ENCODE assay signal across 32 mouse cellular contexts in genomic region chr4:140743086-140743485, GRCm38 (mm10). TPM values are rescaled to one million over a fixed set of nuclear protein-coding genes. Genes with fewer than 3 reads are reported as not detected.
DNase-seq lines count a peak whose midpoint lies in the region; ATAC-seq lines count a peak whose summit lies in the region.
"Had no signal": no experiment of that assay in that cellular context is flagged by ENCODE, and none has a peak within 500 bp of the region (broad histone marks: within the 10 kb centered on the region; RNA-seq: fewer than 3 reads in every experiment).

No protein-coding gene starts in this region.

- no peaks in the 10 kb centered on the region for H3K4me1 ChIP-seq in forebrain, embryonic 15.5 days
- 0 out of 2 replicates have a peak, but pooled peaks cover 1% of the 10 kb centered on the region for H3K4me1 ChIP-seq in forebrain, embryonic 11.5 days (replicated peaks; ENCODE audit: control insufficient read depth, insufficient read depth, low read length)
- peaks cover 17% of the 10 kb centered on the region; the same call in 1 of the 2 replicates for H3K4me1 ChIP-seq in midbrain, embryonic 12.5 days
- H3K4me1 ChIP-seq in midbrain, embryonic 15.5 days: no peaks in the 10 kb centered on the region
- H3K4me1 ChIP-seq in embryonic facial prominence, embryonic 10.5 days: peaks cover 27% of the 10 kb centered on the region
- H3K4me1 ChIP-seq: embryonic facial prominence, embryonic 13.5 days; liver, embryonic 12.5 days had no signal

- no peaks in the 10 kb centered on the region for H3K36me3 ChIP-seq in forebrain, embryonic 15.5 days
- no peaks in the 10 kb centered on the region for H3K36me3 ChIP-seq in forebrain, embryonic 11.5 days (ENCODE audit: control insufficient read depth, insufficient read depth, low read length)
- H3K36me3 ChIP-seq in midbrain, embryonic 12.5 days: no peaks in the 10 kb centered on the region
- H3K36me3 ChIP-seq in midbrain, embryonic 15.5 days (replicated peaks): no peaks in the 10 kb centered on the region
- no peaks in the 10 kb centered on the region for H3K36me3 ChIP-seq in embryonic facial prominence, embryonic 10.5 days (replicated peaks)
- H3K36me3 ChIP-seq: embryonic facial prominence, embryonic 13.5 days; heart, embryonic 10.5 days; liver, embryonic 12.5 days had no signal

- no peak overlapping the region for H3K27ac ChIP-seq in forebrain, embryonic 15.5 days (replicated peaks)
- no peak overlapping the region for H3K27ac ChIP-seq in forebrain, embryonic 11.5 days (ENCODE audit: low read depth, low read length)
- H3K27ac ChIP-seq in midbrain, embryonic 12.5 days (replicated peaks): no peak overlapping the region
- H3K27ac ChIP-seq in midbrain, embryonic 15.5 days: no peak overlapping the region
- H3K27ac ChIP-seq in embryonic facial prominence, embryonic 10.5 days (replicated peaks): no peak overlapping the region
- H3K27ac ChIP-seq: embryonic facial prominence, embryonic 13.5 days; kidney, postnatal 0 days; liver, embryonic 12.5 days had no signal

- no peaks in the 10 kb centered on the region for H3K27me3 ChIP-seq in forebrain, embryonic 15.5 days
- H3K27me3 ChIP-seq in forebrain, embryonic 11.5 days (ENCODE audit: control insufficient read depth, insufficient read depth, low read length): no peaks in the 10 kb centered on the region
- H3K27me3 ChIP-seq in midbrain, embryonic 12.5 days: peaks cover 11% of the 10 kb centered on the region; the same call in 1 of the 2 replicates
- H3K27me3 ChIP-seq in midbrain, embryonic 15.5 days (replicated peaks): no peaks in the 10 kb centered on the region
- peaks cover 12% of the 10 kb centered on the region for H3K27me3 ChIP-seq in embryonic facial prominence, embryonic 10.5 days (replicated peaks; ENCODE audit: low read depth, poor library complexity, severe bottlenecking)

- H3K9me3 ChIP-seq in forebrain, embryonic 15.5 days: no peaks in the 10 kb centered on the region
- H3K9me3 ChIP-seq in forebrain, embryonic 11.5 days (ENCODE audit: control insufficient read depth, low read length): no peaks in the 10 kb centered on the region
- no peaks in the 10 kb centered on the region for H3K9me3 ChIP-seq in midbrain, embryonic 12.5 days
- no peaks in the 10 kb centered on the region for H3K9me3 ChIP-seq in midbrain, embryonic 15.5 days
- no peaks in the 10 kb centered on the region for H3K9me3 ChIP-seq in embryonic facial prominence, embryonic 10.5 days
- H3K9me3 ChIP-seq: embryonic facial prominence, embryonic 13.5 days; heart, embryonic 10.5 days; liver, embryonic 12.5 days; megakaryocyte, embryonic 14.5 days had no signal

- no peak overlapping the region for H3K9ac ChIP-seq in forebrain, embryonic 15.5 days (replicated peaks)
- H3K9ac ChIP-seq in forebrain, embryonic 11.5 days (ENCODE audit: low read length): no peak overlapping the region
- no peak overlapping the region for H3K9ac ChIP-seq in midbrain, embryonic 12.5 days (replicated peaks)
- H3K9ac ChIP-seq in midbrain, embryonic 15.5 days: no peak overlapping the region
- H3K9ac ChIP-seq: embryonic facial prominence, embryonic 13.5 days; liver, embryonic 12.5 days; liver, postnatal 0 days had no signal

- WGBS in forebrain, embryonic 15.5 days: 41% methylated on average over 4 of the region's 4 CpGs
- 63% methylated on average over 4 of the region's 4 CpGs for WGBS in forebrain, embryonic 11.5 days
- 43% methylated on average over 4 of the region's 4 CpGs for WGBS in midbrain, embryonic 12.5 days
- WGBS in midbrain, embryonic 15.5 days: 29% methylated on average over 4 of the region's 4 CpGs
- 54% methylated on average over 4 of the region's 4 CpGs for WGBS in embryonic facial prominence, embryonic 10.5 days

- H3K4me2 ChIP-seq in forebrain, embryonic 15.5 days (replicated peaks): no peak overlapping the region
- no peak overlapping the region for H3K4me2 ChIP-seq in forebrain, embryonic 11.5 days (ENCODE audit: low read depth, low read length, severe bottlenecking)
- no peak overlapping the region for H3K4me2 ChIP-seq in midbrain, embryonic 12.5 days (replicated peaks)
- H3K4me2 ChIP-seq in midbrain, embryonic 15.5 days: no peak overlapping the region
- H3K4me2 ChIP-seq: embryonic facial prominence, embryonic 13.5 days; liver, embryonic 12.5 days had no signal

- no peak for DNase-seq in forebrain, embryonic 11.5 days (ENCODE audit: low spot score)
- peak; percentile 32 for DNase-seq in embryonic facial prominence, embryonic 10.5 days (ENCODE audit: low spot score)
- DNase-seq in retina, embryonic 14.5 days (ENCODE audit: low spot score): peak; percentile 26
- DNase-seq in urinary bladder, postnatal 4 days (ENCODE audit: low spot score in 2 of 2): no peak
- no peak for DNase-seq in lung, postnatal 4 days
- DNase-seq: adrenal gland, postnatal 10 days; cerebellum, adult 11-12 months; cerebellum, adult 9-11 months; embryo, embryonic 11 days; gastrocnemius, postnatal 10 days; heart, postnatal 36 days; kidney, adult 8-10 months; layer of hippocampus, postnatal 36 days; left cerebral cortex, postnatal 4 days; liver, postnatal 0 days; lung, postnatal 36 days; right cerebral cortex, postnatal 14 days; thymus, postnatal 14 days had no signal

- H3K4me3 ChIP-seq in forebrain, embryonic 15.5 days: no peak overlapping the region
- no peak overlapping the region for H3K4me3 ChIP-seq in forebrain, embryonic 11.5 days (ENCODE audit: low read depth, low read length)
- H3K4me3 ChIP-seq in midbrain, embryonic 12.5 days: no peak overlapping the region
- H3K4me3 ChIP-seq in midbrain, embryonic 15.5 days: no peak overlapping the region
- no peak overlapping the region for H3K4me3 ChIP-seq in embryonic facial prominence, embryonic 10.5 days
- H3K4me3 ChIP-seq: embryonic facial prominence, embryonic 13.5 days; heart, embryonic 10.5 days; liver, embryonic 12.5 days; megakaryocyte, embryonic 14.5 days had no signal

- peak; percentile 51; the same call in 1 of the 2 replicates for ATAC-seq in forebrain, embryonic 15.5 days (replicated peaks)
- no peak for ATAC-seq in forebrain, embryonic 11.5 days (replicated peaks; ENCODE audit: low FRiP score)
- peak; percentile 52; the same call in 1 of the 2 replicates for ATAC-seq in midbrain, embryonic 12.5 days (ENCODE audit: low FRiP score, low read depth)
- no peak for ATAC-seq in midbrain, embryonic 15.5 days (replicated peaks)
- ATAC-seq: intestine, embryonic 16.5 days; liver, embryonic 12.5 days; liver, postnatal 0 days; Patski had no signal

RNA-seq across cellular contexts. Expression of gene Padi6, which starts 0.6 kb away (rescaled TPM):
- polyA plus RNA-seq in forebrain, embryonic 15.5 days (2015; fragmentation: Nextera tagmentation; extraction: Ambion mirVana): 0.06 and 0.10 TPM in 2 replicates
- polyA plus RNA-seq in forebrain, embryonic 11.5 days (2014; fragmentation: Nextera tagmentation; extraction: Ambion mirVana): 0.08 TPM in 1 of 2 replicates, not detected in the other
- polyA plus RNA-seq in midbrain, embryonic 12.5 days (2016; fragmentation: Nextera tagmentation; extraction: Ambion mirVana): not detected in 2 replicates
- 0.12 TPM in 1 of 2 replicates, not detected in the other for polyA plus RNA-seq in midbrain, embryonic 15.5 days (2015; fragmentation: Nextera tagmentation; extraction: Ambion mirVana)
- polyA plus RNA-seq in embryonic facial prominence, embryonic 10.5 days (2016; fragmentation: Nextera tagmentation; extraction: Ambion mirVana): not detected in 2 replicates
- polyA plus RNA-seq: embryonic facial prominence, embryonic 13.5 days; heart, embryonic 10.5 days; large intestine, adult 2 months; limb, embryonic 14.5 days; liver, embryonic 12.5 days; liver, postnatal 0 days; lung, embryonic 16.5 days; Patski; urinary bladder, adult 2 months had no signal

RNA-seq across cellular contexts. Expression of gene Padi4, which starts 30.9 kb away (rescaled TPM):
- 0.06 TPM in 1 of 2 replicates, not detected in the other for polyA plus RNA-seq in forebrain, embryonic 15.5 days (2015; fragmentation: Nextera tagmentation; extraction: Ambion mirVana)
- 1.8 and 2.0 TPM in 2 replicates for polyA plus RNA-seq in forebrain, embryonic 11.5 days (2014; fragmentation: Nextera tagmentation; extraction: Ambion mirVana)
- 0.10 and 0.47 TPM in 2 replicates for polyA plus RNA-seq in midbrain, embryonic 12.5 days (2016; fragmentation: Nextera tagmentation; extraction: Ambion mirVana)
- polyA plus RNA-seq in midbrain, embryonic 15.5 days (2015; fragmentation: Nextera tagmentation; extraction: Ambion mirVana): 0.11 and 0.19 TPM in 2 replicates
- 0.30 and 0.49 TPM in 2 replicates for polyA plus RNA-seq in embryonic facial prominence, embryonic 10.5 days (2016; fragmentation: Nextera tagmentation; extraction: Ambion mirVana)
- polyA plus RNA-seq: embryonic facial prominence, embryonic 13.5 days had no signal

RNA-seq across cellular contexts. Expression of gene Rcc2, which starts 42.7 kb away (rescaled TPM):
- 36.1 and 51.2 TPM in 2 replicates for polyA plus RNA-seq in forebrain, embryonic 15.5 days (2015; fragmentation: Nextera tagmentation; extraction: Ambion mirVana)
- 91.6 and 100 TPM in 2 replicates for polyA plus RNA-seq in forebrain, embryonic 11.5 days (2014; fragmentation: Nextera tagmentation; extraction: Ambion mirVana)
- polyA plus RNA-seq in midbrain, embryonic 12.5 days (2016; fragmentation: Nextera tagmentation; extraction: Ambion mirVana): 72.2 and 75.5 TPM in 2 replicates
- polyA plus RNA-seq in midbrain, embryonic 15.5 days (2015; fragmentation: Nextera tagmentation; extraction: Ambion mirVana): 28.1 and 34.9 TPM in 2 replicates
- polyA plus RNA-seq in embryonic facial prominence, embryonic 10.5 days (2016; fragmentation: Nextera tagmentation; extraction: Ambion mirVana): 54.4 and 59.8 TPM in 2 replicates

Comparison
In these comparisons a context has a peak if more than half of its experiments do, and no peak if none do; other contexts are left out.
1. ATAC-seq: peak in forebrain, embryonic 15.5 days (single experiment) and midbrain, embryonic 12.5 days (single experiment); none in forebrain, embryonic 11.5 days (single experiment) and midbrain, embryonic 15.5 days (single experiment).
2. DNase-seq: peak in embryonic facial prominence, embryonic 10.5 days (single experiment) and retina, embryonic 14.5 days (single experiment); none in forebrain, embryonic 11.5 days (single experiment), urinary bladder, postnatal 4 days (0 of 2) and lung, postnatal 4 days (0 of 2).